Mouse (Mus musculus) myocyte (in vitro differentiated cells): Measurements from ENCODE around the gene Vti1a.

Experiments used
- CEBPB ChIP-seq: IDR thresholded peaks from 2 replicates; pipeline ENCODE4 v1.6.1; 2011; ENCODE audit warnings: mild to moderate bottlenecking, moderate library complexity; ENCODE audit not compliant: poor library complexity, insufficient read depth, severe bottlenecking
- E2F4 ChIP-seq: IDR thresholded peaks from one replicate; pipeline ENCODE4 v1.6.1; 2011; ENCODE audit warnings: mild to moderate bottlenecking, control low read depth, moderate library complexity; ENCODE audit not compliant: insufficient read depth
- MAX ChIP-seq: IDR thresholded peaks from one replicate; pipeline ENCODE4 v1.6.1; 2011; ENCODE audit warnings: low read depth, mild to moderate bottlenecking, control low read depth
- MYOD1 ChIP-seq, 3 experiments: IDR thresholded peaks; one replicate each; pipeline ENCODE4 v1.6.1; 2011; ENCODE audit warnings: control low read depth in 2 of 3, low read depth in 2 of 3, mild to moderate bottlenecking in 2 of 3, moderate library complexity in 1 of 3; ENCODE audit not compliant: insufficient read length in 2 of 3, control insufficient read depth in 1 of 3
- POLR2A ChIP-seq: IDR thresholded peaks from one replicate; pipeline ENCODE4 v1.6.1; 2011; ENCODE audit warnings: low read depth, mild to moderate bottlenecking, control low read depth, moderate library complexity; ENCODE audit not compliant: insufficient read length
- POLR2AphosphoS2 ChIP-seq: IDR thresholded peaks from one replicate; pipeline ENCODE4 v1.6.1; 2011; ENCODE audit warnings: low read depth, control low read depth; ENCODE audit not compliant: insufficient read length
- USF1 ChIP-seq: IDR thresholded peaks from one replicate; pipeline ENCODE4 v1.6.1; 2011; ENCODE audit warnings: low read depth, mild to moderate bottlenecking, control low read depth, moderate library complexity

- peak; percentile 34 for TF ChIP-seq E2F4
- no peak for TF ChIP-seq USF1
- TF ChIP-seq POLR2A: peak; percentile 55
- TF ChIP-seq MAX: no peak
- no peak for TF ChIP-seq POLR2AphosphoS2
- no peak for TF ChIP-seq MYOD1 (IDR thresholded peaks at IDR 0.05; ENCODE audit: control insufficient read depth in 1 of 3, insufficient read length in 2 of 3, low read depth in 2 of 3)
- TF ChIP-seq CEBPB: no peak
Measured at GRCm38 (mm10) chr19:55316109-55316714, at the start of gene Vti1a.
